Mouse (Mus musculus): ENCODE measurements around the gene H60b. TPM values are rescaled to one million over a fixed set of nuclear protein-coding genes. Genes with fewer than 3 reads are reported as not detected.

The H60b gene
- total and polyA plus RNA-seq, 3 experiments = 1.5 to 5.9 TPM; not detected in 1

DNA sequence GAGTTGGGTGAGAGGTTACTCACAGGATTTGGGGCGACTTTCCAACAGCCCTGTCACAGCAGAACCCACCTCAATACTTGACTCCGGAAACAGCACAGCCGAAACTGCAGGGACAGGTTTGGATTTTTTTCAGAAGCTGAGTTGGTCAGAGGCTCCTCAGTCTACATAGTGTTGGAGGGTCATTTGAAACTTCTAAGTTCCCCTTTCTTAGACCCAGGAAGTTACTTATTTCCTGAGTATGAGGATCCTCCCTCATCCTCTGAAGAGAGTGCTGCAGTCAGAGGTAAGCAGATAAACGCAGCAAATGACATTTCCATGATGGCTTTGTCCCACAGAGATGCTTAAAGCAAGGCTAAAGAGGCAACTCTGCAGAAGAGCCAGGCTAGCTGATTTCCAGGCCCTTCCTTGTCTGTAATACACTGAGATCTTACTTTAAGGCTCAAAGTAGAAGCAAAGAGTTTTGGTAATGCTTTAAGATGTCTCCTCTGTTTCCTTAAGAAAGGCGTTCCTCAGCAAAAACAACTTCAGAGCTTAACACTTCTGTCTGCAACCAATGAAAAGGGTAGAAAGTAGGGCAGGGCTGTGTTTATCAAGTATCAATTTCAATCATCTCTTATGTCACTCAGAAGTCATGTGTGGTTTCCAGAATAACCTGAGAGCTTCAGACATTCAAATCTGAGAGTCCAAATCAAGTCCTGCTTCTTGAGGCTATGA is 144.1 kb downstream of the H60b start:
- no peak for TF ChIP-seq POLR2AphosphoS5 (IDR thresholded peaks at IDR 0.05; ENCODE audit: insufficient replicate concordance, low read depth, low read length)
- TF ChIP-seq CTCF (IDR thresholded peaks at IDR 0.05; ENCODE audit: low read depth, low read length) = no peak
- no peak for TF ChIP-seq GATA1 (IDR thresholded peaks at IDR 0.05; ENCODE audit: borderline replicate concordance, low read length)
- no peak for TF ChIP-seq GATA2 (IDR thresholded peaks at IDR 0.05; ENCODE audit: borderline replicate concordance, low read depth, low read length)
- TF ChIP-seq TAL1 (conservative IDR thresholded peaks at IDR 0.05; ENCODE audit: low read depth, low read length) = no peak
- no peaks in the 10 kb centered on the region for H3K9me3 ChIP-seq (replicated peaks)
- peak overlapping the region; percentile 53 for H3K4me3 ChIP-seq (ENCODE audit: low read depth, low read length)
- H3K36me3 ChIP-seq (replicated peaks) = peaks cover 10% of the 10 kb centered on the region
- peaks cover 18% of the 10 kb centered on the region for H3K27me3 ChIP-seq (ENCODE audit: insufficient read depth, low read length)
- ATAC-seq (ENCODE audit: extremely low read depth, insufficient number of reproducible peaks, low FRiP score, poor library complexity, severe bottlenecking) (peak; percentile 41), DNase-seq (ENCODE audit: low spot score) (peak; percentile 22)
- H3K4me1 ChIP-seq (ENCODE audit: insufficient read depth, low read depth, low read length) = peaks cover 42% of the 10 kb centered on the region

DNA sequence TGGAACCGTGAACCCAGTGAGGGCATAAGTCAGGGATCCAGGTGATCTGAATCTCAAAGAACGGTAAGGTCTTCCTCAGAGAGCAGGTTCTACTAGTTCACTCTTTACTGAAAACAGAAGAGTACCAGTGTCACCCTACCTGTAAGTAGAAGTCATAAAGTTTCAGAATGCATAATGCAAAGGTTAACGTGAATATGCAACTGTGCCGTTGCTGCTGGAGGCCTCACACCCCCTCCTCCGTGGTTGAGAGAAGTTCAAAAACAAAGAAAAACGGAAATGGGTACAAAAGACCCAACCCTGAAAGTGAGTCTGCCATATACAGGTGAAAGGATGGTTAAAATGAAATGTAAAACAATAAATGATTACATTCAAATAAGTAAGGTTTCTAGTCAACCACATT is 145.3 kb downstream of the H60b start:
- H3K9me3 ChIP-seq (replicated peaks) = no peaks in the 10 kb centered on the region
- ATAC-seq (ENCODE audit: extremely low read depth, insufficient number of reproducible peaks, low FRiP score, poor library complexity, severe bottlenecking) = no peak
- peaks cover 14% of the 10 kb centered on the region for H3K36me3 ChIP-seq (replicated peaks)
- DNase-seq (ENCODE audit: low spot score) = no peak
- H3K4me3 ChIP-seq (ENCODE audit: low read depth, low read length) = no peak overlapping the region
- TF ChIP-seq POLR2AphosphoS5 (IDR thresholded peaks at IDR 0.05; ENCODE audit: insufficient replicate concordance, low read depth, low read length) (no peak), GATA1 (IDR thresholded peaks at IDR 0.05; ENCODE audit: borderline replicate concordance, low read length) (no peak), CTCF (IDR thresholded peaks at IDR 0.05; ENCODE audit: low read depth, low read length) (no peak), GATA2 (IDR thresholded peaks at IDR 0.05; ENCODE audit: borderline replicate concordance, low read depth, low read length) (no peak), TAL1 (conservative IDR thresholded peaks at IDR 0.05; ENCODE audit: low read depth, low read length) (no peak)
- peaks cover 46% of the 10 kb centered on the region for H3K4me1 ChIP-seq (ENCODE audit: insufficient read depth, low read depth, low read length)
- H3K27me3 ChIP-seq (ENCODE audit: insufficient read depth, low read length) = peaks cover 5% of the 10 kb centered on the region

DNA sequence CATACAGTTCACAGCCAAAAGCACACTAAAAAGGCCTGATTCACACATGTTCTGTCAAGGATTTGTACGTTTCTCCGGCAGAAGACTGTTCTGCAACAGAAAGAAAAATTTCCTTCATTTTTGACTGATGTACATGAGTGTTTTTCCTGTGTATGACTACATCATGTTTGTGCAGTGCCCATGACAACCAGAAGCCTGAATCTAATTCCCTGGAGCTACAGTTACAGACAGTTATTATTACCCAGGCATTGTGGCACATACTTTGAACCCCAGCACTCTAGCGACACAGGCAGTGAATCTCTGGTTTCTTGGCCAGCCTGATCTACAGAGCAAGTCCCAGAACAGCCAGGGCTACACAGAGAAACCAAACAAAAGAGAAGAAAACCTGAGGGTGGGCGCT is 147.4 kb downstream of the H60b start:
- peaks cover 3% of the 10 kb centered on the region; the same call in 1 of the 2 replicates for H3K27me3 ChIP-seq (ENCODE audit: insufficient read depth, low read length)
- TF ChIP-seq GATA2 (IDR thresholded peaks at IDR 0.05; ENCODE audit: borderline replicate concordance, low read depth, low read length) (no peak), TAL1 (conservative IDR thresholded peaks at IDR 0.05; ENCODE audit: low read depth, low read length) (no peak), POLR2AphosphoS5 (IDR thresholded peaks at IDR 0.05; ENCODE audit: insufficient replicate concordance, low read depth, low read length) (no peak), CTCF (IDR thresholded peaks at IDR 0.05; ENCODE audit: low read depth, low read length) (no peak), GATA1 (IDR thresholded peaks at IDR 0.05; ENCODE audit: borderline replicate concordance, low read length) (no peak)
- no peaks in the 10 kb centered on the region for H3K9me3 ChIP-seq (replicated peaks)
- peaks cover 32% of the 10 kb centered on the region for H3K36me3 ChIP-seq (replicated peaks)
- ATAC-seq (ENCODE audit: extremely low read depth, insufficient number of reproducible peaks, low FRiP score, poor library complexity, severe bottlenecking) = no peak
- H3K4me1 ChIP-seq (ENCODE audit: insufficient read depth, low read depth, low read length) = peaks cover 46% of the 10 kb centered on the region
- DNase-seq (ENCODE audit: low spot score) = no peak
- no peak overlapping the region for H3K4me3 ChIP-seq (ENCODE audit: low read depth, low read length)

DNA sequence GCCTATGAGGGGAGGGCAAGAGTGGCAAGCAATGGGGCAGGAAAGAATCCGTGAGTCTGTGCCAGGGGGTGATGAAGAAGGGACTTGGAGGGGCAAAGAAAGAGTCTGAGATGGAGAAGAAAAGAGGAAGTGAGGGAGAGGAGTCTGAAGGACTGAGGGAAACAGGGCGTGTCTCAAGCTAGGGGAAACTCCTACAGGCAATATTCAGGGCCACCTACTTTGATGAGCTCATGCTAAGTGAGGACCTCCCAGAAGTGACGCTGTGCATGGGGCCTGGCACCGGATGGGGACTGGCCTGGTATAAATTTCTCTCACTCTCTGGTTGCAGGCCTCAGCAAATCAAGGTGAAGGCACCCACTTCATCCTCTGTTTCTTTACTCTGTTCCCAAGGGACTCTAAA is 148.1 kb downstream of the H60b start:
- H3K9me3 ChIP-seq (replicated peaks) = no peaks in the 10 kb centered on the region
- H3K4me1 ChIP-seq (ENCODE audit: insufficient read depth, low read depth, low read length) = peaks cover 44% of the 10 kb centered on the region
- no peak for TF ChIP-seq GATA1 (IDR thresholded peaks at IDR 0.05; ENCODE audit: borderline replicate concordance, low read length)
- no peak for TF ChIP-seq GATA2 (IDR thresholded peaks at IDR 0.05; ENCODE audit: borderline replicate concordance, low read depth, low read length)
- no peak for TF ChIP-seq TAL1 (conservative IDR thresholded peaks at IDR 0.05; ENCODE audit: low read depth, low read length)
- TF ChIP-seq CTCF (IDR thresholded peaks at IDR 0.05; ENCODE audit: low read depth, low read length) = no peak
- no peak for TF ChIP-seq POLR2AphosphoS5 (IDR thresholded peaks at IDR 0.05; ENCODE audit: insufficient replicate concordance, low read depth, low read length)
- peaks cover 35% of the 10 kb centered on the region for H3K36me3 ChIP-seq (replicated peaks)
- no peaks in the 10 kb centered on the region for H3K27me3 ChIP-seq (ENCODE audit: insufficient read depth, low read length)
- DNase-seq (ENCODE audit: low spot score) (peak; percentile 79), ATAC-seq (ENCODE audit: extremely low read depth, insufficient number of reproducible peaks, low FRiP score, poor library complexity, severe bottlenecking) (peak; percentile 97)
- peak overlapping the region; percentile 71 for H3K4me3 ChIP-seq (ENCODE audit: low read depth, low read length)

DNA sequence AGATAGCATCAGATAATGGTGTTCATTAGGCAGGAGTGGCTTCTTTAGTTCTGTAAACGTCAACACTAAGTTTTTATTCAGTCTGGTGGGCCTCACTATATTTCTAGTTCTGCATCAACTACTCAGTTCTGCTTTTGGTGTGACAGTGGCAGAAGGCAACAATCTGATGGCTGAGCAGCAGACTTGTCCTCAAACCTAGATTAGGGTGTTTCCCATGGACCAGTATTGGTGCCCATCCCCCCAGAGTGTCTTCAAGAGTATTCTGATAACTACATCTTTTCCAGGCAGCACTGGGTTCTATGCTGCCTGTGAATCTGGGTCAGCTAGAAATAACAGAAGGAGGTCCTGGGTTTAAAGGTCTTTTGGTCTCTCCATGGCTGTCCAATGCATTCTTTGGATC is 149.8 kb downstream of the H60b start:
- Histone ChIP-seq H3K27me3 (ENCODE audit: insufficient read depth, low read length) (no peaks in the 10 kb centered on the region), H3K4me1 (ENCODE audit: insufficient read depth, low read depth, low read length) (peaks cover 36% of the 10 kb centered on the region), H3K4me3 (ENCODE audit: low read depth, low read length) (no peak overlapping the region), H3K9me3 (replicated peaks) (no peaks in the 10 kb centered on the region), H3K36me3 (replicated peaks) (peaks cover 48% of the 10 kb centered on the region)
- TF ChIP-seq GATA1 (IDR thresholded peaks at IDR 0.05; ENCODE audit: borderline replicate concordance, low read length) (no peak), TAL1 (conservative IDR thresholded peaks at IDR 0.05; ENCODE audit: low read depth, low read length) (no peak), CTCF (IDR thresholded peaks at IDR 0.05; ENCODE audit: low read depth, low read length) (no peak), POLR2AphosphoS5 (IDR thresholded peaks at IDR 0.05; ENCODE audit: insufficient replicate concordance, low read depth, low read length) (no peak), GATA2 (IDR thresholded peaks at IDR 0.05; ENCODE audit: borderline replicate concordance, low read depth, low read length) (no peak)
- no peak for DNase-seq (ENCODE audit: low spot score)
- ATAC-seq (ENCODE audit: extremely low read depth, insufficient number of reproducible peaks, low FRiP score, poor library complexity, severe bottlenecking) = no peak

DNA sequence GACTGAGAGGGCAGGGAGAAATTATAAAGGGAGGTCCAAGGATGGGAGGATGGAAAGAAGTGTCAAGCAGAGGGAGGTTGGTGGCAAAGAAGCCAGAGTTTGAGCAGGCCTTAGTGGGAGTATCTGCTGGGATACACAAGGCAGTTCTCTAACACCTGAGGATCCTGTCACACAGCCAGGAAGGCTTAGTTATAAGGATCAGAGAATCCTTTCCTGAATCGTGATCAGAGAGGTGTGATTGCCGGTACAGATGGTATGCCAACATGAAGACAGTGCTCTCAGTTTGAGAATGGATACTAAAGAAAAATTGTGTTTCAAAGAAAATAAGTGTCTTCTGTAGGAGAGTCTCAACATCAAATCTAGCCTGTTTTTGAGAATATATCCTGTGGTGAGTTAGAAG is 164.5 kb downstream of the H60b start:
- Histone ChIP-seq H3K4me1 (ENCODE audit: insufficient read depth, low read depth, low read length) (no peaks in the 10 kb centered on the region), H3K36me3 (replicated peaks) (peaks cover 5% of the 10 kb centered on the region), H3K27me3 (ENCODE audit: insufficient read depth, low read length) (no peaks in the 10 kb centered on the region), H3K9me3 (replicated peaks) (no peaks in the 10 kb centered on the region), H3K4me3 (ENCODE audit: low read depth, low read length) (no peak overlapping the region)
- TF ChIP-seq TAL1 (conservative IDR thresholded peaks at IDR 0.05; ENCODE audit: low read depth, low read length) (no peak), POLR2AphosphoS5 (IDR thresholded peaks at IDR 0.05; ENCODE audit: insufficient replicate concordance, low read depth, low read length) (no peak), GATA1 (IDR thresholded peaks at IDR 0.05; ENCODE audit: borderline replicate concordance, low read length) (no peak), GATA2 (IDR thresholded peaks at IDR 0.05; ENCODE audit: borderline replicate concordance, low read depth, low read length) (no peak), CTCF (IDR thresholded peaks at IDR 0.05; ENCODE audit: low read depth, low read length) (no peak)
- ATAC-seq (ENCODE audit: extremely low read depth, insufficient number of reproducible peaks, low FRiP score, poor library complexity, severe bottlenecking) = no peak
- DNase-seq (ENCODE audit: low spot score) = no peak

Other genes starting within 250 kb of the H60b start
- gene 4930444G20Rik, start 90.5 kb upstream of the H60b start, total RNA-seq (2014; fragmentation: Nextera tagmentation) = not detected in 2 replicates
- not detected in 2 replicates for gene 4930444G20Rik, start 90.5 kb upstream of the H60b start, total RNA-seq (2017)
- gene 4930444G20Rik, start 90.5 kb upstream of the H60b start, polyA plus RNA-seq (2012) = not detected in 2 replicates
- 4.2 TPM in 1 of 2 replicates, not detected in the other for gene E030030I06Rik, start 9.3 kb upstream of the H60b start, total RNA-seq (2014; fragmentation: Nextera tagmentation)
- 2.6 and 3.5 TPM in 2 replicates for gene E030030I06Rik, start 9.3 kb upstream of the H60b start, total RNA-seq (2017)
- 0.34 and 0.40 TPM in 2 replicates for gene E030030I06Rik, start 9.3 kb upstream of the H60b start, polyA plus RNA-seq (2012)
- gene Raet1e, start within 50 bp of the H60b start, total RNA-seq (2014; fragmentation: Nextera tagmentation) = not detected in 2 replicates
- 0.23 and 0.27 TPM in 2 replicates for gene Raet1e, start within 50 bp of the H60b start, total RNA-seq (2017)
- gene Raet1e, start within 50 bp of the H60b start, polyA plus RNA-seq (2012) = 0.03 TPM in 1 of 2 replicates, not detected in the other
- not detected in 2 replicates for gene Raet1d, start 202.0 kb downstream of the H60b start, total RNA-seq (2014; fragmentation: Nextera tagmentation)
- not detected in 2 replicates for gene Raet1d, start 202.0 kb downstream of the H60b start, total RNA-seq (2017)
- gene Raet1d, start 202.0 kb downstream of the H60b start, polyA plus RNA-seq (2012) = not detected in 2 replicates